Mouse (Mus musculus) spleen, adult 2 months (tissue): ENCODE data around the gene Cox7a2. TPM values are rescaled to one million over a fixed set of nuclear protein-coding genes. Genes with fewer than 3 reads are reported as not detected.

Experiments used
- DNase-seq, 2 experiments: peaks; one replicate each; pipeline versions ENCODE4 v3.0.0 to v3.0.0-alpha.2; 2012 to 2021; ENCODE audit warnings: low spot score in 2 of 2, low read depth in 1 of 2
- H3K27ac ChIP-seq: fragments of 200-500 bp; 2 replicates; pipeline ENCODE4 v1.5.1; 2012; ENCODE audit warnings: low read length, inconsistent platforms; ENCODE audit not compliant: insufficient read depth
- H3K27me3 ChIP-seq: fragments of 200-500 bp; 2 replicates; pipeline ENCODE4 v1.6.1; 2012; ENCODE audit warnings: mild to moderate bottlenecking, moderate library complexity, low read length, inconsistent platforms; ENCODE audit not compliant: control insufficient read depth, insufficient read depth
- H3K36me3 ChIP-seq: fragments of 200-500 bp; 2 replicates; pipeline ENCODE4 v1.6.1; 2012; ENCODE audit warnings: mild to moderate bottlenecking, low read length, inconsistent platforms; ENCODE audit not compliant: control insufficient read depth, insufficient read depth
- H3K4me1 ChIP-seq: fragments of 200-500 bp; 2 replicates; pipeline ENCODE4 v1.6.1; 2011; ENCODE audit warnings: inconsistent platforms; ENCODE audit not compliant: control insufficient read depth, insufficient read depth, insufficient read length
- H3K4me3 ChIP-seq: fragments of 200-500 bp; 2 replicates; pipeline ENCODE4 v1.5.1; 2011; ENCODE audit warnings: mild to moderate bottlenecking, inconsistent platforms; ENCODE audit not compliant: insufficient read depth, insufficient read length; ENCODE audit errors: extremely low read depth
- CTCF ChIP-seq: fragments of 200-500 bp; IDR thresholded peaks from 2 replicates; pipeline ENCODE4 v1.5.1; 2011; ENCODE audit warnings: mild to moderate bottlenecking, inconsistent platforms; ENCODE audit not compliant: insufficient read depth, insufficient read length, insufficient replicate concordance; ENCODE audit errors: extremely low read depth
- POLR2A ChIP-seq: fragments of 200-500 bp; IDR thresholded peaks from 2 replicates; pipeline ENCODE4 v1.6.1; 2011; ENCODE audit warnings: low read depth, low read length, inconsistent platforms
- WGBS: fragments of 180-500 bp; shearing (Covaris S2); methylation state at CpG from one replicate; pipeline ENCODE4 v1.1.7; 2018; 5-methylcytosine and 5-hydroxymethylcytosine counted together
- polyA plus RNA-seq: library from polyadenylated mRNA; depleted of rRNA; stranded (reverse); fragments of >200 nt; gene quantifications from 2 replicates; pipeline ENCODE4 v1.2.3, GENCODE M21; 2012; rRNA removed

Gene Cox7a2
- polyA plus RNA-seq, 1 experiment, result 38.5 TPM

DNA sequence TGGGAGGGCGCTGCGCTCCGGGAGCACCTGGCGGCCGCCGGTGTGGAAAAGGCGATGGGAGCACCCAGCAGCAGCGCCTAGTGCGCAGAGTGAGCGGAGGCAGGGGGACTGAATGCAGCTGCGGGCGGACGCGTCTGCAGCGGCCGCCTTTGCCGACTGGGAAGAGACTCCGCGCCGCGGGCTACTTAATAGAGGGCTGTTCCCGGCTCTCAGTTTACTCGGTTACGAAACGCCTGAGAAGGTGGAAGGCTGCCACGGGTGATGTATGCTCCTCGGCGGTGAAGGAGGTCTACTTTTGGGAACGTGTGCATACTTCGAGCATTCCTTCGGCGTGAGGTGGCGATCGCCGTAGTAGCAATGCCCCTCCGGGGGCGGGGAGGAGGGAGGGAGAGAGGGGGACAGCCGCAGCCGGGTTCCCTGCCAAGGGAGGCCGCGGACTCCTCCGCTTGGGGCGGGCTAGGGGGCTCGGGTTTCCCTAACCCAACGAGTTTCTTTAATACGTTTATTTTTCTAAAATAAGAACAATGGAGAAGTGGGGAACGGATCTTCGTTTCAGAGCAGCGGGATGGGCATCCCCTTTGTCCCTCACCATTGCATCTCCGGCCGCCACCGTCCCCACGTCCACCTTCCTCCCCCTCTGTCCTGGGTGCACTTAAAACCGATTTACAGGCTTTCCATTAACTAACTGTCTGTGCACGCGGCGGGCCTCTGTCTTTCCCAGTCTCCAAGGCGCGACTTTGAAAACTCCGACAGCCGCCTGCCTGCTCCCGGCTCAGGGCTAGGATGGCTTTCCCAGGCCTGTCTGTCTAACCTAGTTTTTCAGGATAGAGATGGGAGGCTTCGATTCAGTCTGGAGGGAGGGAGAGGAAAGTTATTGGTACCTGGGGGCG lies 41.0 kb downstream of the Cox7a2 start, which contains the start of gene Col12a1:
TSS of gene Col12a1 (minus strand) at position 351 of the 890 bp plus-strand sequence.
- Histone ChIP-seq H3K27me3 (peaks cover 24% of the 10 kb centered on the region), H3K36me3 (no peaks in the 10 kb centered on the region), H3K4me1 (peaks cover 2% of the 10 kb centered on the region; the same call in 1 of the 2 replicates), H3K4me3 (peak within 1 kb of the TSS; percentile 32), H3K27ac (no peak within 1 kb of the TSS)
- WGBS, result 3% methylated on average over 64 of the region's 64 CpGs
- TF ChIP-seq POLR2A (no peak), CTCF (no peak)
- DNase-seq, result no peak

DNA sequence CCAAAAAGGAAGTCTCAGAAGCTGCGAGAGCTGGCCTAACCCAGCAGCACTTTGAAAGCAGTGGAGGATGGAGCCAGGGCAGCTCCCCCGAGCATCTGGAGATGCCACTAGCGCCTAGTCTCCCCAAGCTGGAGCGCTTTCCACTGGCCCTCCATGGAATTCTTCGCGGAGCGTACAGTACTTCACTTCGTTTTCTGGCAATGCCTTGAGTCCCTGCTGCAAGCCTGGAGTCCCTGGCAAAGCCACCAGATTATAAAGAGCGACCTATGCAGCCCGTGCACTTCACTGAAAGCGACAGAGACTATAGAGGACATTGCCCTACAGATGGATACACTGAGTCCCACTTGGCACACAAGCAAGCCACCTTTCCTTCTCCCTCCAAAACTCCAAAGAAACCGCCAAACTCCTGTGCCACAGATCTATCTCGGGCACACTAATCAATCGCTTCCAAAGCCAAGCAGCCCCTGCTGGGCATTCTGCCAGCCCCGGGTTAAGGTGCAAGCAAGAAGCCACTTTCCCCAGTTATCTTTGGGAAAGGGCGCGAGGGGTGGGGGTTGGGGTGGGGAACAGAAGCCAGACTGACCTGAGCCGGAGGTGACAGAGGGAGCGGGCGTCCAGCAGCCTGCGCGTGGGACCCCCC lies 41.7 kb downstream of the Cox7a2 start:
- peak overlapping the region; percentile 32; the same call in 1 of the 2 replicates for H3K4me3 ChIP-seq
- WGBS, result 7% methylated on average over 22 of the region's 22 CpGs
- no peaks in the 10 kb centered on the region for H3K36me3 ChIP-seq
- H3K27me3 ChIP-seq, result peaks cover 24% of the 10 kb centered on the region
- peaks cover 2% of the 10 kb centered on the region; the same call in 1 of the 2 replicates for H3K4me1 ChIP-seq
- no peak for DNase-seq
- no peak overlapping the region for H3K27ac ChIP-seq
- TF ChIP-seq CTCF, result no peak
- no peak for TF ChIP-seq POLR2A

DNA sequence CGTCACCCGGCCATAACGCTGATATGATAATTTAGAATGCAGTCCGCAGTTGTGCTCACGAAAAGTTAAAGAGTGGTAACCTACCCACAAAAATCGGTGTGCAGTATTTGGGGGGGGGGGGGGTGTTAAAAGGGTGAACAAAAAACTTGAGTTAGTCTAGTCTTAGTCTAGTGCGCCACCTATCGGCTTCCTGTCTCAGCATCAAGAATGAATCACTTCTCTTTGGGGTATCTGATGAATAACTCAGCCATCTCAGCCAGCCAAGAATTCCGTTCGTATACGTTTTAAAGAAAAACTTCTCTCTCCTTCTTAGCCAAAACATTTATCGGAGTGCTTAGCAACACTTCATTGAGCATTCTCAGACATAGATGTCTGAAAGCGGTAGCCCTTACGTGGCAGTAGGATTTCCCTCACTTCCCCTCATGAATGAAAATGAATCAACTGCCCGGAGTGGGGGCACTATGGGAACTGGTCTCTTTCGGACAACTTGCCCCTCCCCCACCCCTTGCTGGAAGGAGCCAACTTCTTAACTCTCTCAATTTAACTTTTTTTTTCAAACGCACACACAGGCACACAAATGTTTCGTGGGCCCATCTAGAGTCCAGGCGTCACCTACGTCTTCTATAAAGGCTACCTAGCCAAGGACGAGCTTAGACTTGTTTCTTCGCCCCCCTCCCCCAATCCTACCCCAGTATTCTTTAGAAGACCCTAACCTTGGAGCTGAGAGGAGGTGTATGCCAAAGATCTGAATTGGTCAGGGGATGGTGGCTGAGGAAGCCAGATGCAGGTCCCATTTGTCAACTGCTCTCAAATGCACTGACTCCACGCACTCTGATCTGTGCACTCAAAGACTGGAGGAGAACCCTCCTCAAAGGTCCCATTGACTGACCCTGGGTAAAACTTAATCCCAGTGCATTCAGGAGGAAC lies 42.5 kb downstream of the Cox7a2 start:
- WGBS, result 16% methylated on average over 23 of the region's 23 CpGs
- peak in 1 of 2 experiments; percentile 40 for DNase-seq
- peaks cover 2% of the 10 kb centered on the region; the same call in 1 of the 2 replicates for H3K4me1 ChIP-seq
- no peaks in the 10 kb centered on the region for H3K36me3 ChIP-seq
- TF ChIP-seq POLR2A, result no peak
- TF ChIP-seq CTCF, result no peak
- H3K4me3 ChIP-seq, result no peak overlapping the region
- H3K27me3 ChIP-seq, result peaks cover 24% of the 10 kb centered on the region
- H3K27ac ChIP-seq, result no peak overlapping the region

DNA sequence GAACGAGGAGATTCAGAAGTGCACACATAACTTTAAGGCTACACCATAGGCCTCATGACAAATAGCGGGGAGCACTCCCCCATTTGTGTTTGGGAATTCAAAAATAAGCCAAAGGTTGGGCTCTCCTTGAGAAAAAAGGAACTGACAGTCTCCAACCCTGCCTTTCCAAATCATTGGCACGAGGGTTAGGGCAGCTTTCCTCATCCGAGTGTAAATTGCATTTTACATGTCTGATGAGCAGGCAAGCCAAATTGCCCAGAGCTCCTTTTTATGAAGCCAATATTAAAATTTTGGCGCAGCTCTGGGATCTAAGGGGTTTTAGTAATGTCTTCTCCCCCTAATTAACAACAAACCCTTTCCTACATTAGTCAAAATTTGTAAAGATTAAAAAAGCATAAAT lies 43.2 kb downstream of the Cox7a2 start:
- WGBS, result 60% methylated on average over 5 of the region's 5 CpGs
- no peak for DNase-seq
- Histone ChIP-seq H3K4me1 (peaks cover 2% of the 10 kb centered on the region; the same call in 1 of the 2 replicates), H3K27me3 (peaks cover 24% of the 10 kb centered on the region), H3K4me3 (no peak overlapping the region), H3K36me3 (no peaks in the 10 kb centered on the region), H3K27ac (no peak overlapping the region)
- TF ChIP-seq CTCF (no peak), POLR2A (no peak)

DNA sequence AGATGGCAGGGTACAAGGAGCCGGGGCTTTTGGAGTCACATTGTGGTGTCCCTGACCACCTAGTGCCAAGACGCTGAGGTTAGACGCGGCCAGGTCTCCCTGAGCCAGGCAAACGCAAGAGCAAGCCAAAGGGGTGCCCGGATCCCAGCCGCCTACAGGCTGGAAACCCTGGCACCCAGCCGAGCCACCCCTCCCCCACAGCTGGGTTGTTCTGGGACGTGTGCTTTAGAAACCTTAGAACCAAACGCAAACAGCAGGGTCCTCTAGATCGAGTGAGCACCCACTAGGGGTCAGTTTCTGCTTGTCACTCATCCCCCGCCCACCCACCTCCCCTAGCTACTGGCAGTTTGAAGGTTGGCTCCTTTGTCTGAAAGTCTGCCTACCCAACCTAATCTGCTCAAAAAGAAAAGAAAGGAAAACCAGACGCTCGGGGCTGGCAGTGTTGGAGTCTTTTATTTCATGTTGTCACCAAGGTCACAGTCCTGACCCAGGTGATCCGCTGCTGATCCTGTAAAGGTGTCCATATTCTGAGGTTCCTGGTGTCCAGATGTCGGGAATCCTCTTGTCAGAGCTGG lies 45.1 kb downstream of the Cox7a2 start:
- Histone ChIP-seq H3K4me3 (no peak overlapping the region), H3K36me3 (no peaks in the 10 kb centered on the region), H3K27me3 (peaks cover 18% of the 10 kb centered on the region), H3K4me1 (peaks cover 2% of the 10 kb centered on the region; the same call in 1 of the 2 replicates), H3K27ac (no peak overlapping the region)
- 13% methylated on average over 16 of the region's 16 CpGs for WGBS
- no peak for DNase-seq
- no peak for TF ChIP-seq CTCF
- TF ChIP-seq POLR2A, result no peak

Other genes starting within 250 kb of the Cox7a2 start
- gene Col12a1, start 41.0 kb downstream of the Cox7a2 start, polyA plus RNA-seq, result 3.2 and 3.4 TPM in 2 replicates
- 23.0 and 40.0 TPM in 2 replicates for gene Tmem30a, start 33.6 kb upstream of the Cox7a2 start, polyA plus RNA-seq